Mouse (Mus musculus): ENCODE measurements around the gene Slc25a14.

DNA sequence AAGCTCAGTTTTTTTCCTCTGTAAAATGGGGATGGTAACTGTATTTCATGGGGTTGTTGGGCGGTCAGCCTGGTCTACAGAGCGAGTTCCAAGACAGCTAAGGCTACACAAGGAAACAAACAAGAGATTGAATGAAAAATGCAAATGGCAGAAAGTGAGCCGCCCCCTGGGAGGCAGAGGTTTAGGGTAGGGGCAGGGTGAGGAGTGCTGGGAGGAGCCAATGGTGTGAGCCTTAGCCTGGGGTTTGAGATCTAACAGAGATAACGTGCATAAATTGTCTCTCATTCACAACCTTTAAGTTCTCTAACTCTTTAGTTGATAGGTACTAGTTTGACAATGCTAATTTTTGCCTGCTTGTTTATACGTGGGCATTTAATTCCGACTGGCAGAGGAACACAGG, 71.2 kb downstream of the Slc25a14 start:
- TF ChIP-seq GATA1 (IDR thresholded peaks at IDR 0.05; ENCODE audit: borderline replicate concordance, low read length) (no peak), FLI1 (IDR thresholded peaks at IDR 0.05; ENCODE audit: low read length) (no peak)

Measured in megakaryocyte, embryonic 14.5 days (primary cell).